Mouse (Mus musculus): ENCODE results near the gene Il27ra. TPM values are rescaled to one million over a fixed set of nuclear protein-coding genes. Genes with fewer than 3 reads are reported as not detected.

Gene Il27ra
- total RNA-seq, 1 experiment, result 0.89 TPM

GRCm38 (mm10) chr8:83996567-83997505 is 45.6 kb downstream of the Il27ra start:
- in situ Hi-C loops (cut with MboI; ENCODE audit: low sequenced_read_pairs in 2 of 2, unreplicated experiment in 2 of 2), result no loop called here
- peak overlapping the region; percentile 85 for H3K27ac ChIP-seq (ENCODE audit: insufficient read depth, low read depth, low read length, poor library complexity, severe bottlenecking)
- peaks cover 17% of the 10 kb centered on the region for H3K36me3 ChIP-seq (ENCODE audit: control insufficient read depth, insufficient read depth, low read length, poor library complexity, severe bottlenecking)
- no peak for DNase-seq (ENCODE audit: low read depth, low spot score)
- TF ChIP-seq ZC3H11A (IDR thresholded peaks at IDR 0.05; ENCODE audit: borderline replicate concordance, low read depth, low read length) (no peak), MAFK (IDR thresholded peaks at IDR 0.05; ENCODE audit: insufficient read depth, low read depth, low read length) (no peak), CHD2 (IDR thresholded peaks at IDR 0.05; ENCODE audit: low read depth, low read length) (no peak), ZNF384 (IDR thresholded peaks at IDR 0.05; ENCODE audit: low read depth, low read length) (peak; percentile 97), HCFC1 (IDR thresholded peaks at IDR 0.05; ENCODE audit: borderline replicate concordance, insufficient read depth, low read length) (0 out of 2 replicates have a peak, but pooled peaks have one; percentile 51)
- H3K9ac ChIP-seq (ENCODE audit: insufficient read depth, low read depth, low read length, poor library complexity, severe bottlenecking), result peak overlapping the region; percentile 95
- H3K4me1 ChIP-seq (ENCODE audit: control insufficient read depth in 2 of 2, insufficient read depth in 2 of 2, low read length in 2 of 2, poor library complexity in 1 of 2), result peaks cover 6 to 14% of the 10 kb centered on the region in 2 experiments
- peak overlapping the region; percentile 77 to 97 for H3K4me3 ChIP-seq (ENCODE audit: insufficient read depth in 1 of 2, low read depth in 1 of 2, low read length in 2 of 2, poor library complexity in 1 of 2, severe bottlenecking in 1 of 2)
- no peaks in the 10 kb centered on the region for H3K9me3 ChIP-seq (ENCODE audit: control insufficient read depth, insufficient read depth, low read depth, low read length)

GRCm38 (mm10) chr8:83995973-83996372 is 46.4 kb downstream of the Il27ra start:
- H3K9ac ChIP-seq (ENCODE audit: insufficient read depth, low read depth, low read length, poor library complexity, severe bottlenecking), result no peak overlapping the region
- no peak for TF ChIP-seq MAFK (IDR thresholded peaks at IDR 0.05; ENCODE audit: insufficient read depth, low read depth, low read length)
- TF ChIP-seq ZC3H11A (IDR thresholded peaks at IDR 0.05; ENCODE audit: borderline replicate concordance, low read depth, low read length), result no peak
- TF ChIP-seq ZNF384 (IDR thresholded peaks at IDR 0.05; ENCODE audit: low read depth, low read length), result no peak
- TF ChIP-seq CHD2 (IDR thresholded peaks at IDR 0.05; ENCODE audit: low read depth, low read length), result no peak
- TF ChIP-seq HCFC1 (IDR thresholded peaks at IDR 0.05; ENCODE audit: borderline replicate concordance, insufficient read depth, low read length), result no peak
- no peak for DNase-seq (ENCODE audit: low read depth, low spot score)
- H3K36me3 ChIP-seq (ENCODE audit: control insufficient read depth, insufficient read depth, low read length, poor library complexity, severe bottlenecking), result peaks cover 17% of the 10 kb centered on the region
- peak overlapping the region; percentile 77 to 97; a peak in 2 of 4 replicates for H3K4me3 ChIP-seq (ENCODE audit: insufficient read depth in 1 of 2, low read depth in 1 of 2, low read length in 2 of 2, poor library complexity in 1 of 2, severe bottlenecking in 1 of 2)
- H3K9me3 ChIP-seq (ENCODE audit: control insufficient read depth, insufficient read depth, low read depth, low read length), result no peaks in the 10 kb centered on the region
- H3K27ac ChIP-seq (ENCODE audit: insufficient read depth, low read depth, low read length, poor library complexity, severe bottlenecking), result no peak overlapping the region
- in situ Hi-C loops (cut with MboI; ENCODE audit: low sequenced_read_pairs in 2 of 2, unreplicated experiment in 2 of 2), result no loop called here
- H3K4me1 ChIP-seq (ENCODE audit: control insufficient read depth in 2 of 2, insufficient read depth in 2 of 2, low read length in 2 of 2, poor library complexity in 1 of 2), result peaks cover 6 to 12% of the 10 kb centered on the region in 2 experiments

- no peak overlapping the region for H3K9ac ChIP-seq (ENCODE audit: insufficient read depth, low read depth, low read length, poor library complexity, severe bottlenecking)
- TF ChIP-seq HCFC1 (IDR thresholded peaks at IDR 0.05; ENCODE audit: borderline replicate concordance, insufficient read depth, low read length) (no peak), CHD2 (IDR thresholded peaks at IDR 0.05; ENCODE audit: low read depth, low read length) (no peak), ZC3H11A (IDR thresholded peaks at IDR 0.05; ENCODE audit: borderline replicate concordance, low read depth, low read length) (no peak), ZNF384 (IDR thresholded peaks at IDR 0.05; ENCODE audit: low read depth, low read length) (no peak), MAFK (IDR thresholded peaks at IDR 0.05; ENCODE audit: insufficient read depth, low read depth, low read length) (no peak)
- no peak for DNase-seq (ENCODE audit: low read depth, low spot score)
- peaks cover 2% of the 10 kb centered on the region; the same call in 1 of the 2 replicates for H3K36me3 ChIP-seq (ENCODE audit: control insufficient read depth, insufficient read depth, low read length, poor library complexity, severe bottlenecking)
- no peak overlapping the region for H3K4me3 ChIP-seq (ENCODE audit: insufficient read depth in 1 of 2, low read depth in 1 of 2, low read length in 2 of 2, poor library complexity in 1 of 2, severe bottlenecking in 1 of 2)
- H3K4me1 ChIP-seq (ENCODE audit: control insufficient read depth in 2 of 2, insufficient read depth in 2 of 2, low read length in 2 of 2, poor library complexity in 1 of 2), result peaks cover 2 to 4% of the 10 kb centered on the region in 2 experiments
- no peaks in the 10 kb centered on the region for H3K9me3 ChIP-seq (ENCODE audit: control insufficient read depth, insufficient read depth, low read depth, low read length)
- in situ Hi-C loops (cut with MboI; ENCODE audit: low sequenced_read_pairs in 2 of 2, unreplicated experiment in 2 of 2), result no loop called here
- no peak overlapping the region for H3K27ac ChIP-seq (ENCODE audit: insufficient read depth, low read depth, low read length, poor library complexity, severe bottlenecking)
Observed at GRCm38 (mm10) chr8:83994030-83994429, 48.4 kb downstream of the Il27ra start.

GRCm38 (mm10) chr8:83992488-83992887 is 49.9 kb downstream of the Il27ra start:
- Histone ChIP-seq H3K4me3 (ENCODE audit: insufficient read depth in 1 of 2, low read depth in 1 of 2, low read length in 2 of 2, poor library complexity in 1 of 2, severe bottlenecking in 1 of 2) (no peak overlapping the region), H3K9me3 (ENCODE audit: control insufficient read depth, insufficient read depth, low read depth, low read length) (no peaks in the 10 kb centered on the region), H3K4me1 (ENCODE audit: control insufficient read depth in 2 of 2, insufficient read depth in 2 of 2, low read length in 2 of 2, poor library complexity in 1 of 2) (peaks cover 0 to 9% of the 10 kb centered on the region in 2 experiments; a peak in 3 of 4 replicates), H3K36me3 (ENCODE audit: control insufficient read depth, insufficient read depth, low read length, poor library complexity, severe bottlenecking) (no peaks in the 10 kb centered on the region), H3K9ac (ENCODE audit: insufficient read depth, low read depth, low read length, poor library complexity, severe bottlenecking) (no peak overlapping the region), H3K27ac (ENCODE audit: insufficient read depth, low read depth, low read length, poor library complexity, severe bottlenecking) (no peak overlapping the region)
- TF ChIP-seq MAFK (IDR thresholded peaks at IDR 0.05; ENCODE audit: insufficient read depth, low read depth, low read length) (no peak), ZNF384 (IDR thresholded peaks at IDR 0.05; ENCODE audit: low read depth, low read length) (no peak), HCFC1 (IDR thresholded peaks at IDR 0.05; ENCODE audit: borderline replicate concordance, insufficient read depth, low read length) (no peak), CHD2 (IDR thresholded peaks at IDR 0.05; ENCODE audit: low read depth, low read length) (no peak), ZC3H11A (IDR thresholded peaks at IDR 0.05; ENCODE audit: borderline replicate concordance, low read depth, low read length) (no peak)
- in situ Hi-C loops (cut with MboI; ENCODE audit: low sequenced_read_pairs in 2 of 2, unreplicated experiment in 2 of 2), result no loop called here
- DNase-seq (ENCODE audit: low read depth, low spot score), result no peak

Data from ES-E14 (cell line).